Mouse (Mus musculus) NIH3T3 (cell line): ENCODE measurements around the gene Evl.
"Not testable (repeated sequence)": the region's sequence is repeated elsewhere in the genome, so short reads cannot be mapped to it uniquely, and the experiment has no call there.

Source experiments
- DNase-seq: peaks from one replicate; pipeline ENCODE4 v3.0.0-alpha.2; 2012; ENCODE audit warnings: low read depth

Gene Evl

GRCm38 (mm10) chr12:108554120-108554841 is at the start of gene Evl:
Evl (plus strand) TSS chr12:108554720.
- DNase-seq: peak; percentile 95

DNA sequence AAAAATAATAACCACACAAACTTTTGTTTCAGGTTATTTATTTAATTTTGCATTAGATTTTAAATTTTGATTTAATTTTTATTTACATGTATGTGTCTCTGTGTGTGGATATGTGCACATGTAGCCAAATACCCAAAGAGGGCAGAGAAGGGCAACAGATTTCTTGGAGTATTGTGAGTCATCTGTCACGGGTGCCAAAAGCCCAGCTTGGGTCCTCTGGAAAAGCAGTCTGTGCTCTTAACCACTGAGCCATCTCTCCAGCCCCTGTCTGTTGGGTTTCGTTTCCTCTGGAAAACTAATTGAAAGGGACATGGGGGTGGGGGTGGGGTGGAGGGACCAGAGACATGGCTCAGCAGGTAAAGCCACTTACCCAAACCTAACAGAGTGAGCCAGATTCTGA is 48.7 kb upstream of the Evl start:
- peak; percentile 37 for DNase-seq

- not testable (repeated sequence) for DNase-seq
Measured at GRCm38 (mm10) chr12:108507046-108507445, 47.5 kb upstream of the Evl start.

- DNase-seq: no peak
Measured at GRCm38 (mm10) chr12:108510571-108510970, 43.9 kb upstream of the Evl start.

GRCm38 (mm10) chr12:108511009-108511408 is 43.5 kb upstream of the Evl start:
- peak; percentile 92 for DNase-seq

DNA sequence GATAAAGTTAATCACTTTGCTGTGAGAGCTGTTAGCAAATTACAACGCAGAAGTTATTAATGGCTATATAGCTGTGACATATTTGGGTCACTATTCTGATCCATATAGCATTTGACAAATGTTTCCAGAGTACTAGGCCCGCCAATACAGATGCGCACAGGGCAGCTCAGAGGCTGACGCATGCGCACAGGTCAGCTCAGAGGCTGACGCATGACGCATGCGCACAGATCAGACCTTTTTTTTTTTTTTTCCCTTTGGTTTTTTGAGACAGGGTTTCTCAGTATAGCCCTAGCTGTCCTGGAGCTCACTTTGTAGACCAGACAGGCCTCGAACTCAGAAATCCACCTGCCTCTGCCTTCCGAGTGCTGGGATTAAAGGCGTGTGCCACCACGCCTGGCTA is 39.1 kb upstream of the Evl start:
- DNase-seq: no peak

DNA sequence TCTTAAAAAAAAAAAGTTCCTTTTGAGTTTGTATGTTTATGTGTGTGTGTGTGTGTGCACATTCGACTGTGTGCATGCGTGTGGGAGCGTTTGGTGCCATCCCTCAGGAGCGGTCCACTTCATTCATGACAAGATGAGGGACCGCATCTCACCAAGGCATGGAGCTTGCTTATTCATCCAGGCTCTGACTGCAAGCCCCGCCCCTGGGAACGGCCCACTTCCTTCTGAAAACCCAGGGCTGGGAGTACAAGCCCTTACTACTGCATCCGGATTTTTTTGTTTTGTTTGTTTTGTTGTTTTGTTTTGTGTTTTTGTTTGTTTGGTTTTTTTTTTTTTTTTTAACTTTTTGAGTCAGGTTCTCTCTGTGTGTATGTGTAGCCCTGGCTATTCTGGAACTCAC is 35.1 kb upstream of the Evl start:
- DNase-seq: no peak

GRCm38 (mm10) chr12:108529214-108529613 is 25.3 kb upstream of the Evl start:
- DNase-seq: peak; percentile 75

DNA sequence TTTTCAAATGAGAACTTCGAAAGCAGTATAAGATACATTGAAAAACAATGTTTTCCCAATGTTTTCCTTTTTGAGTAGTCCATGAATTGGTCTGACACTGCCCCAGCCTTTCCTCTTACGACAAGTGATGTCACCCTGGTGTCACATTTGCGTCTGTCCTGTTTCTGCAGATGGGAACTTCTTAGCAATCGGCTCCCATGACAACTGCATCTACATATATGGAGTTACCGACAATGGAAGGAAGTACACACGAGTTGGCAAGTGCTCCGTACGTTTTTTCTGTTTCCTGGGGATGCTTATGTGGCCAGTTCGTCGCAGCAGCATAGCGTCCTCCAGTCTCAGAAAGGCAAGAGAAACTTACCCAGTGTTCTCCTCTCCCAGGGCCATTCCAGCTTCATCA is 20.0 kb upstream of the Evl start:
- DNase-seq: no peak

GRCm38 (mm10) chr12:108536461-108536860 is 18.1 kb upstream of the Evl start:
- DNase-seq: peak; percentile 66

- peak; percentile 75 for DNase-seq
Measured at GRCm38 (mm10) chr12:108541088-108541487, 13.4 kb upstream of the Evl start.

- DNase-seq: no peak
Measured at GRCm38 (mm10) chr12:108546508-108547153, 7.9 kb upstream of the Evl start.

GRCm38 (mm10) chr12:108547251-108547875 is 7.2 kb upstream of the Evl start:
- DNase-seq: no peak

DNA sequence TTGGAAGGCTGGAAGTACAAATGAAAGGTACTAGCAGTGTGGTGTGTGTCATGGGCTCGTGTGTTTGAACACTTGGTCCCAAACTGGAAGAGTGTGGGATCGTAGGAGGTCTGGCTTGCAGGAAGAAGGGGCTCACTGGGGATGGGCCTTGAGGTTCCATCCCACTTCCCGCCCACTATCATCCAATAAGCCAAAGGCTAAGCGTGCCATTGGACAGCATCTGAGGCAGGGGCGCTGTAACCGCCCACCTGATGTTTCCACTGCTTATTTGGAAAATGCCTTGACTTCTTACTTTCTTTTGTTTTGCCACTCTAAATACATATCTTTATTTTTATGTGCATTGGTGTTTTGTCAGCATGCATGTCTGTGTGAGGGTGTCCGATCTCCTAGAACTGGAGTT is 2.8 kb upstream of the Evl start:
- DNase-seq: no peak

- no peak for DNase-seq
Measured at GRCm38 (mm10) chr12:108553079-108553478, 1.4 kb upstream of the Evl start.

DNA sequence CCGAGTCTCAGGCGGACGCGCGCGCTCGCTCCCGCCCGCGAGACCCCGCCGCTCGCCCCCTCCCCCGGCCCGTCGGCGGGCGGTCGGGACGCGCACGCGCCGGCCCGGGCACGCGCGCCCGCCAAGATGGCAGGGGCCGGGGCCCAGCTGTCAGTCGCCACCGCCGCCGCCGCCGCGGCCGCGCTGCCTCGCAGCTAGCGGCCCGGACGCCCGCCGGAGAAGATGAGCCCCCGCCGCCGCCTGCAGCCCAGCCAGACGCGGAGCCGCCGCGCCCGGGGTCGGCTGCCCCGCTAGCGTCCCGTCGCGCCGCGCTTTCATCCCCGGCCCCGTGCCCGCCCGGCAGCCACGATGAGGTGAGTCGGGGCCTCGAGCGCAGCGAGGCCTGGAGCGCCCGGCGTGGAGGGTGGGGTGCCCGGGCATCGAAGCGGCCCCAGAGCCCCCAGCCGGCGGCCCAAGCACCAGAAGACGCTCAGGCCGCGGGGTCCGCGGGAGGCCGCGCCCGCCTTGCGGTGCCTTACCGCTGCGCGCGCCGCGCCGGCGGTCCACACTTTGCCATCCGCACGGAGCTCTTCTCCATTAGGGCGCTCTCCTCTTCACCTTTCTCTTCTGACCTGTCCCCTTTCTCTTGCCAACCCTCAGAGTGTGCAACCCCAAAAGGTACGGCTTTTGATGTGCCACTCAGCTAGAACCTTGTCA is 489 bp downstream of the Evl start:
- peak; percentile 57 for DNase-seq

GRCm38 (mm10) chr12:108558194-108558593 is 3.7 kb downstream of the Evl start:
- no peak for DNase-seq

DNA sequence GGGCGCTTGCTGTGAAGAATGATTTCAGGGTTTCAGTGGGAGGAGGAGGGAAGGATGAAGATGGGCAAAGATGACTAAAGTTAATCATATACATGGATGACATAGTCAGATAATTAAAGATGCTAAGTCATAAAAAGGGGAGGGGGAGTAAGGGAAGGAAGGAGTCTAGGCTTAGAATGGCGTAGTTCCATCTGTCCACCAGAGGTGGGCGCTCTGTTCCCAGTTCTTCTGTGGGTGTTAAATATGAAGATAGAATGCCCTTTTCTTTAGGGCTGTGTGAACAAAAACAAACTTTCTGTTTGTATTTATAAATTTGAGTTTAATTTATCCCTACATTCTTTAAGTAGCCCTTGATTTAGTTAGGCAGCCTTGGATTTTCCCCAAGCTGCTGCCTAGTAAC is 8.7 kb downstream of the Evl start:
- DNase-seq: peak; percentile 17

- no peak for DNase-seq
Measured at GRCm38 (mm10) chr12:108564910-108565506, 10.5 kb downstream of the Evl start.

DNA sequence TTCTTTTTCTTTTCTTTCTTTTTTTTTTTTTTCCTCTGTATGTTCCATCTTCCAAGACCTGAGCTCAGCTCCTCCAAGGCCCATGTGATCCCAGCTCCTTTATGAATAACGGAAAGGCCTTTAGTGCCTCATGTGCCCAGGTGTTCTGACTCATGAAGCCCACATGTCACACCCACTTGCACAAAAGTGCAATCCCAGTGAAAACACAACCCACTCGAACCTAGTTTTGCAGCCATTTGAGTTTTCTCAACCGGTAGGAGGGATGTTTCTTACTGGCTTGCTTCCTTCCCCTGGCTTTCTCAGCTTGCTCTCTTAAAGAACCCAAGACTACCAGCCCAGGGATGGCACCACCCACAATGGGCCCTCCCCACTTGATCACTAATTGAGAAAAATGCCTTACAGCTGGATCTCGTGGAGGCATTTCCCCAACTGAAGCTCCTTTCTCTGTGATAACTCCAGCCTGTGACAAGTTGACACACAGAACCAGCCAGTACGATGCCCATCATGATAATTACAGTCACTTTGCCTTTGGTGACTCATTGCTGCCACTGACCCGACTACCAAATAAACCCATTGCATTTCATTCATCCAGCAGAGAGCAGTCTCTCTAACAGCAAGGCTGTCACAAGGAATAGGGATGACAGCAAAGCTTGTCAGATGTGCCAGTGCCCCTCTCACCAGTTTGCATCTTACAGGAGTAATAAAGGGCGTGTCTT is 24.8 kb downstream of the Evl start:
- DNase-seq: no peak

- DNase-seq: no peak
Measured at GRCm38 (mm10) chr12:108583775-108584174, 29.3 kb downstream of the Evl start.

- no peak for DNase-seq
Measured at GRCm38 (mm10) chr12:108590131-108590530, 35.6 kb downstream of the Evl start.
